Mouse (Mus musculus) limb, embryonic 11.5 days (tissue): ENCODE measurements around the gene Sobp. TPM values are rescaled to one million over a fixed set of nuclear protein-coding genes. Genes with fewer than 3 reads are reported as not detected.
A peak's percentile ranks its signal among the peaks of the same experiment; 100 is the strongest.

ENCODE experiments used
- ATAC-seq: fragments of 200-750 bp; cut with Nextera tagmentation; 2 replicates; pipeline ENCODE4 v1.8.0; 2017; ENCODE audit warnings: low read depth; ENCODE audit not compliant: insufficient number of reproducible peaks, low FRiP score, low TSS enrichment
- DNase-seq: peaks from one replicate; pipeline ENCODE4 v3.0.0-alpha.2; 2015; ENCODE audit warnings: low spot score
- H3K27ac ChIP-seq: fragments of 300-500 bp; sonication (generic); replicated peaks from 2 replicates; pipeline ENCODE4 v1.5.1; 2014; ENCODE audit warnings: low read depth, mild to moderate bottlenecking, low read length
- H3K27me3 ChIP-seq: fragments of 300-500 bp; sonication (generic); 2 replicates; pipeline ENCODE4 v1.6.1; 2014; ENCODE audit warnings: mild to moderate bottlenecking, low read length, mixed read lengths; ENCODE audit not compliant: control insufficient read depth, insufficient read depth
- H3K36me3 ChIP-seq: fragments of 300-500 bp; sonication (generic); 2 replicates; pipeline ENCODE4 v1.6.1; 2014; ENCODE audit warnings: mild to moderate bottlenecking, low read length, moderate library complexity, mixed read lengths; ENCODE audit not compliant: control insufficient read depth, insufficient read depth
- H3K4me1 ChIP-seq: fragments of 300-500 bp; sonication (generic); 2 replicates; pipeline ENCODE4 v1.6.1; 2014; ENCODE audit warnings: low read length, mixed read lengths; ENCODE audit not compliant: control insufficient read depth, insufficient read depth
- H3K4me2 ChIP-seq: fragments of 300-500 bp; sonication (generic); 2 replicates; pipeline ENCODE4 v1.6.1; 2014; ENCODE audit warnings: low read depth, mild to moderate bottlenecking, moderate library complexity; ENCODE audit not compliant: severe bottlenecking
- H3K4me3 ChIP-seq: fragments of 300-500 bp; sonication (generic); 2 replicates; pipeline ENCODE4 v1.5.1; 2014; ENCODE audit warnings: low read depth, low read length
- H3K9ac ChIP-seq: fragments of 300-500 bp; sonication (generic); 2 replicates; pipeline ENCODE4 v1.6.1; 2014; ENCODE audit warnings: mild to moderate bottlenecking, low read length
- H3K9me3 ChIP-seq: fragments of 300-500 bp; sonication (generic); 2 replicates; pipeline ENCODE4 v1.6.1; 2016; ENCODE audit warnings: low read length; ENCODE audit not compliant: control insufficient read depth
- WGBS: fragments of 180-500 bp; shearing (Covaris S2); extraction: QIAGEN DNeasy Blood & Tissue Kit; methylation state at CpG from one replicate; pipeline ENCODE4 v1.1.7; 2014; 5-methylcytosine and 5-hydroxymethylcytosine counted together
- polyA plus RNA-seq: library from polyadenylated mRNA; unstranded; fragments of >200 nt; fragmentation: Nextera tagmentation; extraction: Ambion mirVana; gene quantifications from 2 replicates; pipeline ENCODE4 v1.2.1, GENCODE M21; 2014

The Sobp gene
- polyA plus RNA-seq, 1 experiment from 2014 or later: 3.9 TPM

DNA sequence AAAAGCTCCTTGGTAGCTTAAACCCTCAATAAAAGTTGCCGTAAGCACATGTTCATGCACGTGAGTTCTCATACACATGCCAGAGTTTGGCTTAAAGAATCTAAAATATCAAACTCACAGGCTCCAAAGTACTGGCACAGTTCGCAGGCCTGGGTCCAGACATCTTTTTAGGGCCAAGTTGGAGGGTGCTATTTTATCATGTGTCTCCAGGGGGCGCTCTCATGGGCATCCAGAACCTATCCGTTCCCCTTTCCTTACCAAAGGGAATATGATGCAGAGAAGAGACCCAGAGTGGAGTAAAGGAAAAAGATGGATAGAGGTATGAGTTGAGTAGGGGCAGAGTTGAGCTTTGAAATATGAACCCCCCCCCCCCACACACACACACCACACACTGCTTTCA lies 121.9 kb downstream of the Sobp start:
- Histone ChIP-seq H3K4me2 (no peak overlapping the region), H3K9me3 (no peaks in the 10 kb centered on the region), H3K4me1 (no peaks in the 10 kb centered on the region), H3K4me3 (no peak overlapping the region), H3K36me3 (no peaks in the 10 kb centered on the region), H3K27ac (no peak overlapping the region), H3K9ac (no peak overlapping the region), H3K27me3 (no peaks in the 10 kb centered on the region)
- peak; percentile 55 for DNase-seq
- 51% methylated on average over 5 of the region's 5 CpGs for WGBS
- no peak for ATAC-seq

GRCm38 (mm10) chr10:43047804-43048348 lies 126.5 kb downstream of the Sobp start:
- no peaks in the 10 kb centered on the region for H3K36me3 ChIP-seq
- H3K27ac ChIP-seq: no peak overlapping the region
- no peak overlapping the region for H3K4me3 ChIP-seq
- no peak overlapping the region for H3K4me2 ChIP-seq
- WGBS: 77% methylated on average over 6 of the region's 6 CpGs
- no peaks in the 10 kb centered on the region for H3K9me3 ChIP-seq
- H3K4me1 ChIP-seq: peaks cover 9% of the 10 kb centered on the region; the same call in 1 of the 2 replicates
- no peak for ATAC-seq
- DNase-seq: no peak
- H3K9ac ChIP-seq: no peak overlapping the region
- no peaks in the 10 kb centered on the region for H3K27me3 ChIP-seq

DNA sequence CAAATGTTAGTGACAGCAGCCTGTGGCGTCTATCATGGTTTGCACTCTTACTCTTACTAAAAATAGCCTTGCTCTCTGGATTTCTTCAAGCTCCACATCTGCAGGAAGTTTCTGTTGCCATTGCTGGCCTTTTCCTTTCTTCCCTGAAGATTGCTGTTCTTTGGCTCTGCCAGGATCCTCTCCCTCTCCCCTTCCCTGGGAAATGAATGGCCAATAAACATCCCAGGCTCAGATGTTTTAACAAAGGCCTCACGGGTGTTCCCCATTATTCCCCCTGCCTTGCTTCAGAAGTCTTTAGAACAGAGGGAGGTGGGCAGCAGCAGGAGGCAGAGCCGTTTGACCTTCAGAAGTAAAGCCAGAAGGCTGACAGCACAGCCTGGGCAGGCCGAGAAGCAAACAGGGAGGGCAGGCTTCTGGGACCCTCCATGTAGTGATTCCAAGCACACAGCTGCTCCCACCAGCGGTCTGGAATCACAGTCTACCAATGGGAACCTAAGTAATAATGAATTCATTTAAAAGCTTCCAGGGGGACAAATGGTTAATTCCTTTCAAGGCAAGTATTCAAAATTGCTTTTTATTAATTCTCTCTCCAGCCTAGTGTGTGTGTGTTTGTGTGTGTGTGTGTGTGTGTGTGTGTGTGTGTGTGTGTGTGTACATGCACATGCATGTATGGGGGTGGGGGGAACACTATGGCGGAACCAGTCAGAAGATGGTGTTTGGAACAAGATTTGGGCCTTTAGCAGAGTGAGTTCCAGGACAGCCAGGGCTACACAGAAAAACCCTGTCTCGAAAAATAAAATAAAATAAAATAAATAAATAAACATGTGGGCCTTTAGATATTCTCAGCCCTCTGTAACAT lies 130.8 kb downstream of the Sobp start:
- Histone ChIP-seq H3K9me3 (0 out of 2 replicates have a peak, but pooled peaks cover 3% of the 10 kb centered on the region), H3K9ac (no peak overlapping the region), H3K4me2 (no peak overlapping the region), H3K4me1 (peaks cover 12% of the 10 kb centered on the region), H3K27ac (peak overlapping the region; percentile 38; the same call in 1 of the 2 replicates), H3K27me3 (no peaks in the 10 kb centered on the region), H3K36me3 (no peaks in the 10 kb centered on the region), H3K4me3 (no peak overlapping the region)
- WGBS: 23% methylated on average over 7 of the region's 7 CpGs
- peak; percentile 59 for DNase-seq
- 0 out of 2 replicates have a peak, but pooled peaks have one; percentile 54 for ATAC-seq

GRCm38 (mm10) chr10:43042591-43043327 lies 131.6 kb downstream of the Sobp start:
- H3K9ac ChIP-seq: no peak overlapping the region

DNA sequence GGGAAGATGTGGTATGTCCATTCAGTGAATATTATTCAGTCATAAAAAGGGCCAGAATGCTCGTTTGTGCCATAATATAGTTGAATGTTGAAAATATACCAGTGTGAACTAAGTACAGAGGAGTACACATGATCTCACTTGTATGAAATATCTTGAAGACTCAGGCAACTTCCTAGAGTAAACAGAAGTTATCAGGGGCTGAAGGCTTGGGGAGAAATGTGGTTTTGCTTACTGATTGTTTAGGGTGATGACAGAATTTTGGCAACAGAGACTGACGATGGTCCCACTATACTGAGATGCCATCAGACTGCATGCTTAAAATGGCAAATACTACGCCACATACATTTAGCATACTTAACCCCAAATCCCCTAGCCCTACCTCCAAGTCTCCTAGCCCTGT lies 132.5 kb downstream of the Sobp start:
- DNase-seq (no peak), ATAC-seq (no peak)
- Histone ChIP-seq H3K27me3 (no peaks in the 10 kb centered on the region), H3K9ac (no peak overlapping the region), H3K4me1 (peaks cover 14% of the 10 kb centered on the region), H3K27ac (no peak overlapping the region), H3K9me3 (0 out of 2 replicates have a peak, but pooled peaks cover 3% of the 10 kb centered on the region), H3K4me3 (no peak overlapping the region), H3K4me2 (no peak overlapping the region), H3K36me3 (no peaks in the 10 kb centered on the region)
- WGBS: 84% methylated on average over 3 of the region's 3 CpGs

More at GRCm38 (mm10) chr10:43042591-43043327, 131.6 kb downstream of the Sobp start:
- H3K4me1 ChIP-seq: peaks cover 12% of the 10 kb centered on the region
- H3K4me2 ChIP-seq: no peak overlapping the region
- no peaks in the 10 kb centered on the region for H3K36me3 ChIP-seq
- H3K9me3 ChIP-seq: 0 out of 2 replicates have a peak, but pooled peaks cover 3% of the 10 kb centered on the region
- H3K4me3 ChIP-seq: no peak overlapping the region
- no peaks in the 10 kb centered on the region for H3K27me3 ChIP-seq
- ATAC-seq (no peak), DNase-seq (no peak)
- H3K27ac ChIP-seq: peak overlapping the region; percentile 38; the same call in 1 of the 2 replicates
- 51% methylated on average over 10 of the region's 10 CpGs for WGBS

- no peak for ATAC-seq
- H3K9me3 ChIP-seq: 0 out of 2 replicates have a peak, but pooled peaks cover 3% of the 10 kb centered on the region
Observed at GRCm38 (mm10) chr10:43037455-43037793, 136.9 kb downstream of the Sobp start.

GRCm38 (mm10) chr10:43036646-43037454 lies 137.5 kb downstream of the Sobp start:
- DNase-seq (no peak), ATAC-seq (no peak)
- Histone ChIP-seq H3K9ac (no peak overlapping the region), H3K36me3 (no peaks in the 10 kb centered on the region), H3K4me1 (peaks cover 6% of the 10 kb centered on the region; the same call in 1 of the 2 replicates), H3K27me3 (no peaks in the 10 kb centered on the region), H3K4me2 (no peak overlapping the region), H3K27ac (no peak overlapping the region), H3K9me3 (0 out of 2 replicates have a peak, but pooled peaks cover 3% of the 10 kb centered on the region), H3K4me3 (no peak overlapping the region)
- 69% methylated on average over 21 of the region's 21 CpGs for WGBS

More at GRCm38 (mm10) chr10:43037455-43037793, 136.9 kb downstream of the Sobp start:
- H3K4me1 ChIP-seq: peaks cover 6% of the 10 kb centered on the region
- H3K36me3 ChIP-seq: no peaks in the 10 kb centered on the region
- no peaks in the 10 kb centered on the region for H3K27me3 ChIP-seq
- H3K4me3 ChIP-seq: no peak overlapping the region
- DNase-seq: no peak
- no peak overlapping the region for H3K4me2 ChIP-seq
- no peak overlapping the region for H3K9ac ChIP-seq
- no peak overlapping the region for H3K27ac ChIP-seq
- WGBS: 35% methylated on average over 7 of the region's 7 CpGs
